Mouse (Mus musculus) liver, adult 2 months (tissue): ENCODE data around the gene Ric3. TPM values are rescaled to one million over a fixed set of nuclear protein-coding genes. Genes with fewer than 3 reads are reported as not detected.

Source experiments
- DNase-seq: peaks from one replicate; pipeline ENCODE4 v3.0.0-alpha.2; 2011; ENCODE audit warnings: low read depth, low spot score; ENCODE audit errors: extremely low read depth
- H3K27ac ChIP-seq: fragments of 200-500 bp; replicated peaks from 2 replicates; pipeline ENCODE4 v1.5.1; 2012; ENCODE audit warnings: low read depth, mild to moderate bottlenecking, control low read depth, inconsistent platforms, low read length; ENCODE audit not compliant: insufficient read depth
- H3K27me3 ChIP-seq: fragments of 200-500 bp; 2 replicates; pipeline ENCODE4 v1.6.1; 2012; ENCODE audit warnings: mild to moderate bottlenecking, moderate library complexity, low read length, inconsistent platforms; ENCODE audit not compliant: control insufficient read depth, insufficient read depth
- H3K36me3 ChIP-seq: fragments of 200-500 bp; 2 replicates; pipeline ENCODE4 v1.6.1; 2012; ENCODE audit warnings: low read length, inconsistent platforms; ENCODE audit not compliant: control insufficient read depth, insufficient read depth
- H3K4me1 ChIP-seq: fragments of 200-500 bp; 2 replicates; pipeline ENCODE4 v1.6.1; 2011; ENCODE audit warnings: low read length; ENCODE audit not compliant: control insufficient read depth, insufficient read depth
- H3K4me3 ChIP-seq: fragments of 200-500 bp; 2 replicates; pipeline ENCODE4 v1.5.1; 2011; ENCODE audit warnings: low read depth, mild to moderate bottlenecking, control low read depth, low read length, moderate library complexity; ENCODE audit not compliant: insufficient read depth
- H3K79me2 ChIP-seq: fragments of 200-500 bp; 2 replicates; pipeline ENCODE4 v1.6.1; 2012; ENCODE audit warnings: inconsistent platforms, mild to moderate bottlenecking, low read length, moderate library complexity; ENCODE audit not compliant: control insufficient read depth, insufficient read depth
- H3K9ac ChIP-seq: fragments of 200-500 bp; 2 replicates; pipeline ENCODE4 v1.6.1; 2012; ENCODE audit warnings: low read depth, mild to moderate bottlenecking, control low read depth, inconsistent platforms, low read length
- CTCF ChIP-seq: fragments of 200-500 bp; IDR thresholded peaks from 2 replicates; pipeline ENCODE4 v1.5.1; 2011; ENCODE audit warnings: low read depth, low read length, control low read depth
- POLR2A ChIP-seq: fragments of 200-500 bp; IDR thresholded peaks from 2 replicates; pipeline ENCODE4 v1.6.1; 2011; ENCODE audit warnings: low read length, control low read depth; ENCODE audit not compliant: insufficient read depth; ENCODE audit errors: extremely low read depth
- WGBS: fragments of 180-500 bp; shearing (Covaris S2); methylation state at CpG from one replicate; pipeline ENCODE4 v1.1.7; 2018; 5-methylcytosine and 5-hydroxymethylcytosine counted together
- polyA plus RNA-seq: library from polyadenylated mRNA; depleted of rRNA; stranded (reverse); fragments of >200 nt; gene quantifications from 2 replicates; pipeline ENCODE4 v1.2.3, GENCODE M21; 2012
- total RNA-seq: library from RNA; depleted of rRNA; stranded (reverse); fragments of >200 nt; gene quantifications from 2 replicates; pipeline ENCODE4 v1.2.3, GENCODE M21; 2014

The Ric3 gene
- total and polyA plus RNA-seq, 2 experiments = 0.17 to 0.92 TPM

- TF ChIP-seq POLR2A (no peak), CTCF (no peak)
- WGBS = 7% methylated on average over 3 of the region's 3 CpGs
Observed at GRCm38 (mm10) chr7:109003653-109004052, 79.5 kb downstream of the Ric3 start.

GRCm38 (mm10) chr7:109001971-109002370, 81.2 kb downstream of the Ric3 start:
- Histone ChIP-seq H3K27ac (no peak overlapping the region), H3K27me3 (no peaks in the 10 kb centered on the region), H3K4me1 (no peaks in the 10 kb centered on the region), H3K36me3 (no peaks in the 10 kb centered on the region), H3K79me2 (no peaks in the 10 kb centered on the region), H3K9ac (no peak overlapping the region), H3K4me3 (no peak overlapping the region)
- no peak for TF ChIP-seq POLR2A
- no peak for TF ChIP-seq CTCF
- DNase-seq = no peak
- 76% methylated on average over 4 of the region's 4 CpGs for WGBS

More at GRCm38 (mm10) chr7:109003653-109004052, 79.5 kb downstream of the Ric3 start:
- H3K4me3 ChIP-seq = no peak overlapping the region
- no peaks in the 10 kb centered on the region for H3K27me3 ChIP-seq
- H3K9ac ChIP-seq = no peak overlapping the region
- H3K27ac ChIP-seq = no peak overlapping the region
- no peaks in the 10 kb centered on the region for H3K79me2 ChIP-seq
- no peaks in the 10 kb centered on the region for H3K4me1 ChIP-seq
- no peaks in the 10 kb centered on the region for H3K36me3 ChIP-seq
- DNase-seq = no peak

- TF ChIP-seq CTCF = no peak
- TF ChIP-seq POLR2A = no peak
- Histone ChIP-seq H3K79me2 (no peaks in the 10 kb centered on the region), H3K4me3 (no peak overlapping the region), H3K27ac (no peak overlapping the region), H3K9ac (no peak overlapping the region), H3K36me3 (no peaks in the 10 kb centered on the region), H3K4me1 (no peaks in the 10 kb centered on the region), H3K27me3 (no peaks in the 10 kb centered on the region)
- WGBS = 46% methylated on average over 4 of the region's 4 CpGs
- DNase-seq = no peak
Observed at GRCm38 (mm10) chr7:109000315-109000954, 82.7 kb downstream of the Ric3 start.

- H3K79me2 ChIP-seq = no peaks in the 10 kb centered on the region
- TF ChIP-seq CTCF = no peak
- TF ChIP-seq POLR2A = no peak
- no peak overlapping the region for H3K9ac ChIP-seq
- no peaks in the 10 kb centered on the region for H3K4me1 ChIP-seq
- WGBS = 71% methylated on average over 6 of the region's 6 CpGs
- no peak overlapping the region for H3K27ac ChIP-seq
- no peak overlapping the region for H3K4me3 ChIP-seq
- DNase-seq = no peak
- no peaks in the 10 kb centered on the region for H3K36me3 ChIP-seq
- H3K27me3 ChIP-seq = no peaks in the 10 kb centered on the region
Observed at GRCm38 (mm10) chr7:108996156-108996555, 87.0 kb downstream of the Ric3 start.

- Histone ChIP-seq H3K27ac (no peak overlapping the region), H3K79me2 (no peaks in the 10 kb centered on the region), H3K27me3 (no peaks in the 10 kb centered on the region), H3K4me3 (no peak overlapping the region), H3K36me3 (no peaks in the 10 kb centered on the region), H3K4me1 (no peaks in the 10 kb centered on the region), H3K9ac (no peak overlapping the region)
- no peak for DNase-seq
- no peak for TF ChIP-seq POLR2A
- no peak for TF ChIP-seq CTCF
- 85% methylated on average over 3 of the region's 3 CpGs for WGBS
Observed at GRCm38 (mm10) chr7:108993881-108994291, 89.2 kb downstream of the Ric3 start.

DNA sequence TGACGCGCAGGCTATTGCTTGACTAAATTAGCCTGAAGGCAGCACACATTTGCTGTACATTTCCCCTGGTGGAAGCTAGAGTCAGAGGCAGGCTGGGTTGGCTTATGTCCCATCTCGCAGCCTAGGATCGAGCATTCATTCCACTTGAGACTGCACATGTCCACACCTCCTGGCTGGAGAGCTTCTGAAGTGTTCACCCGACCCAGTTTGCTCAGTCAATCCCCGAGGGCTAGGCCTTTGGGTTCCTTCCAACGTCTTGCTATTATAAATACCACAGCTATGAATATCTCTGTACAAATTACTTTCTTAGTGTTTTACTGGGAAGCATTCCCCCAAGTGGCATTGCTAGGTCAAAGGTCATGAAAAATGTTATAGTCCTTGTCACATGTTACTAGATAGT, 89.9 kb downstream of the Ric3 start:
- no peak overlapping the region for H3K4me3 ChIP-seq
- no peaks in the 10 kb centered on the region for H3K27me3 ChIP-seq
- TF ChIP-seq POLR2A (no peak), CTCF (no peak)
- H3K79me2 ChIP-seq = no peaks in the 10 kb centered on the region
- H3K4me1 ChIP-seq = no peaks in the 10 kb centered on the region
- H3K27ac ChIP-seq = no peak overlapping the region
- WGBS = 73% methylated on average over 7 of the region's 7 CpGs
- DNase-seq = no peak
- H3K36me3 ChIP-seq = no peaks in the 10 kb centered on the region
- H3K9ac ChIP-seq = no peak overlapping the region
